Mouse (Mus musculus): Measurements from ENCODE around the gene Arvcf.

Arvcf gene

DNA sequence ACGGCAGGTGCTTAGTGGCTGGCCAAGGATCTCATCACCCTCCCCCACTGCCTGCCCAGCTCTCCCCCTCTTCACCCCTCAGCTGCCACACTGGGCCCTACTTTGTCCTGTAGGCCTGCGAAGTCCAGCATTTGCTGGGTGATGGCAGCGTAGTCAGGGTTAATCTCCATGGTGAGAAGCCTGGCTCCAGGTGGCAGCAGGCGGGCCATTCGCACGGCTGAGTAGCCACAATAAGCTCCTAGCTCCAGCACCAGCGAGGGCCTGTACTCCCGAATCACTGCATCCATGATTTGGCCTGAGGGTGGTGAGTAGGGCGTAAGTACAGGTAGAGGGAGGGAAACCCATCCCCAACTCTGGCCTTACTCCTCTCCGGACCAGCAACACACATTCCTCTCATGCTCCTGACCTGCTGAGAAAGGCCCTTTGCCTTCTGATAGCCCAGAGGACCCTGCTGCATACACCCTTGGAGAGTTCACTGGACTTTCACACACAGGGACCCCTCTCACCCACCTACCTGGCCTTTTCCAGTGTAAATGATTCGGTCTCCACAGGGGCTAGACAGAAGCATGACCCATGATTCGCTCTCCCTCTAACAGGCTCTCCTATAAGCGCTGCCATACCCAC lies 63.2 kb downstream of the Arvcf start:
- DNase-seq: no peak

DNA sequence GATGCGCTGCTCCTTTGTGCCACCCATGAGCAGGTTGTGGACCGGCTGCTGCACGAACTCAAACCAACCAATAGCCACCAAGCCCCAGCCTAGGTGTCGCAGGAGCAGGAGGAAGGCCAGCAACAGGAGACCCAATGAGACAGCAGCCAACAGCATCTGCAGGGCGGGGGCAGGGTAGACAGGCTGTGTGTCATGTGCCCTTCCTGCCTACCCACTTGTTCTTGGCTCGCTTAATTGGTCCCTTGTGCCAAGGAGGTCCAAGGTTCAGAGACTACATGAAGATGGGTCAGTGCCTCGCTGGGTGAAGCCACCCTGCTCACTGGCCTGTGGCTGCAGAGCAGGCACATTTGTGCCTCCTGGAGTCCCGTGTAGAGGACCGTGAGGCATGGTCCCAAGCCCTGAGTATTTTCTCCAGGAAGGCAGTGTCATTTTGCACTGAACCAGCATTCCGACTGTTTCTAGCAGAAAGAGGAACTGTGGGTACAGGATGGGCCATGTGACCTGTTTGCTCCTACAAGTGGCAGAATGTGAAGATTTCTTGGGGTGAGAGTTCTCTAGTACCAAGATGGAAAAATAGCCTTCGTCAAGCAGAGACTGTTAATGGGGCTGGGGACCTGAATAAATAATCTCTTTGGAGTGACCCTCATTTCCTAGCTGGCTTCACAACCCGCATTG lies 64.0 kb downstream of the Arvcf start:
- no peak for DNase-seq

DNA sequence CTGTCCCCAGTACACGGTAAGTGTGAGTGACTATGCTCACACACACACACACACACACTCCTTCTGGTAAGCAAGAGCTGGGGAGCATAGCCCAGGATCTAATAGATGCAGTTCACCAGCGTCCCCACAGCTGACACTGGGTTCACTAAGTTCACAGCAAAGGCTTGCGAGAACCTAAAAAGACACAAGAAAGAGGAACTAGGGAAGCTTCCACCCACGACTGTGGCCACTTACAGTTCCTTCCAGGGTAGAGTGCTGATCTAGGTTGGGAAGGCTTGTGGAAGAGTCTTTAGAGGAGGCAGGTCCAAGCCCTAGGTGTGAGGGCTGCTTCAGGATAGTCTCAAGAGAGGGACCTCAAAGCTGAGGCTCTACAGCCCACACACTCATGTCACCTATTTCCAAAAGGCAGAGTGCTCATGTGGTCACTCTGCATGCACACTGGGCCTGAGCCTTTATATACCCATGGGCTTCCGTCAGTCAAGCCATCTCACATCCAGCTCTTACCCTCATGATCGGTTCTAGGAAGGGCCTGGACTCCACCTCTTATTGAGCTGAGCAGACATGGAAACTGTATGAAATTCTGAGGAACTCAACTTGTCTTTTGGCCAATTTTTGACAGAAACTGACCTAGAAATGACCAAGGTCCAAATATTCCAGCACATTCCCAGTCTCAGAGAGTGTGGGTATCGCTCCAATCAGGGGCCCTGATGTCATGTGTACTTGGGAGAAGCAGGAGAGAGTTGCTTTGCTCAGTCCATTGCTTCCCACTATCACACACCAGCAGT lies 65.2 kb downstream of the Arvcf start:
- DNase-seq: no peak

DNA sequence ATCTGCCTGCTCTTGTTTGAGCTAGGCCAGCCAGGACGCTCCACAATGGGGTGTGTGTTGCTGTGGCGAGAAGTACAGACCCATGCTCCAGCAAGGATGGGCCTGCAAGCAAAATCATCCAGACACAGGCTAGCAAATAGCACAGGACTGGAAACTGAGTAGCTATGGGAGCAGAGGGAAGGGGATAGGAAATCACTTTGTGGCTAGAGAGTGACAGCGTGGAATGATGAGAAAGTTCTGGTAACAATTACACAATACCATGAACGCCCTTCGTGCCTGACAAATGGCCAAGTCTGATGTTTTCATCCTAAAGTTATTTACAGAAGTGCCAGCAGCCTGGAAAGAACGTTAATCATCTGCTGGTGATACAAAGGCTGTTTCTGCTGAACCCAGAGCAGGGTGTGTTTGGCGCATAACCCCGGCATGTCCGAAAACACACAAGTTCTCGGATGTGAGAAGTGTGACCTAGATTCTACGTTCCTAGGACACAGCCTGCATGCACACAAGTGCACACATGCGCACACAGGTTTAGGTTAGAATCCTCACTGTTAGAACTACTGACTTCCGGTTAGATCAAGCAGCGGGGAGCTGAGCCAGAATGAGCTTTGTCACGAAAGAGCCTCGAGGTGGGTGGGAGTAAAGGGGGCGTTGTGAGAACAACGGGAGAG lies 68.2 kb downstream of the Arvcf start:
- peak; percentile 55 for DNase-seq

DNA sequence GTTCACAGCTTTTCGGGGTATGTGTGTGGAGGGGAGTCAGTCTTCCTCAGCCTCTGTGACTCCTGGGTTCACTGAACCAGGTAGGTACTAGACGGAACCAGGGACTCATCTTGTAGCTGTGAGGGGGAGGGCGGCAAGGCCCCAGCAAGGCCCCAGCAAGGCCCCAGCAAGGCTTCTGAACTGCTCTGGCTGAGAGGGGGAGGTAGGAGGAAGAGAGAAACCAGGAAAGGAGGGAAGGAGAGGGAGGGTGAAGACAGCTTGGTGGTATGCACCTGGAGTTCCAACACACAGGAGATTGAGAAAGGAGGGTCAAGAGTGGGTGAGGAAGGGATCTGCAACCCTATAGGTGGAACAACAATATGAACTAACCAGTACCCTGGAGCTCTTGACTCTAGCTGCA lies 68.9 kb downstream of the Arvcf start:
- DNase-seq: no peak

DNA sequence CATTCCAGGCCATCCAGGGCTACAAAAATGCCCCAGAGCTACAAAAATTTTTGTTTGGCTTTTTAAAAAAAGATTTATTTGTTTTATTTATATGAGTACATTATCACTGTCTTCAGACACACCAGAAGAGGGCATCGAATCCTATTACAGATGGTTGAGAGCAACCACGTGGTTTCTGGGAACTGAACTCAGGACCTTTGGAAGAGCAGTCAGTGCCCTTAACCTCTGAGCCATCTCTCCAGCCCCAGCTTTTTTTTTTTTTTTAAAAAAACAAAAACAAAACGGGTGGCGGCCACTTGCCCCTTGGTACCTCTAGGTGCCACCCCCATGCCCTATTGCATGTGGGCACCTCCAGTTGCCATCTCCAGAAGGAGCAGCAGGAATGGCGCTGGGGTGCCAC lies 69.5 kb downstream of the Arvcf start:
- DNase-seq: no peak

DNA sequence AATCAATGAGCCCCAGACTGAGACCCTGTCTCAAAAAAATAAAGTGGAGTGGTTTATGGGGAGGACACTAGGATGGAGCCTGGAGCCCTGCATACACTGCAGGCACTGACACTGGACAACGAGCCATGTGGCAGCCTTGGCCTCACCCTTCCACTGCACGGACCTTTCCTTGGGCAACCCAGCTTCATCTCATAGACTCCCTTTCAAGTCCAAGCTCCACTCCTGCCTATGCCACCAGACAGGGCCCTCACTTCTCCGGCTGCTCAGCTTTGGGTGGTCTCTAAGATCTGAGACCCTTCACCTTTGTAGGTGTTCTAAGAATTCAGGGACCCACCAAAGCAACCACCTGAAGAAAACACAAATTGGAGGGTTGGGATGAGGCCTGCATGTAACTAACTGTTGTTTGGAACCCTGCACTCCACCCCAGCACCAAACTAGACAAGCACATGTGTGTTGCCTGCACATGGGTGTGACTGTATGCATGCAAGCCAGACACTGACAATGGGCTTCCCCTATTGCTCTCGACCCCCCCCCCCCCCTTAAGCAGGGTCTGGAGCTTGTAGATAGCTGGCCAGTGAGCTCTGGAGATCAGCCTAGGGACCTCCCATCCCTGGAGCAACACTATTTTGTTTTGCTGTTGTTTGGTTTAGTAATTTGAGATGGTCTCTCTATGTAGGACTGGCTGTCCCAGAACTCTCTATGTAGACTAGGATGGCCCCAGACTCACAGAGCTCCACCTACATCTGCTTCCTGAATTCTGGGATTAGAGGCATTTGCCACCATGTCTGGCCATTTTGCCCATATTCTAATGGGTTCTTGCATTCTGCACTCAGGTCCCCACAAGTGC lies 71.0 kb downstream of the Arvcf start:
- DNase-seq: no peak

DNA sequence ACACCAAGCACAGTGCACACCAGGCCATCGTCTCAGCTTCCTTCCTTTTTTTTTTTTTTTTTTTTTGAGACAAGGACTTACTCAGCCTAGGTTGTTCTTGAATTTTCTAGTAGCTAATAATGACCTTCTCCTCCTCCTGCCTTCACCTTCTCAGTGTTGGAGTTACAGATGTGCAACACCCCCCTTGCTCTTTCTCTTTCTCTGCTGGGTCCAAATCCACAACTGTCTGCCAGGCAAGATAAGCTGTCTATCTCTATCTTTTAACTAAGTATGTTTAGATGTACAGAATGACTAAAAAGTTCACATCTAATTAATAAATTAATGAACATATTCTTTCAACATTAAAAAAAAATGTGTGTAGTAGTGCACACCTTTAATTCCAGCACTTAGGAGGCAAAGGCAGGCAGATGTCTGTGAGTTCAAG lies 71.6 kb downstream of the Arvcf start:
- DNase-seq: no peak

DNA sequence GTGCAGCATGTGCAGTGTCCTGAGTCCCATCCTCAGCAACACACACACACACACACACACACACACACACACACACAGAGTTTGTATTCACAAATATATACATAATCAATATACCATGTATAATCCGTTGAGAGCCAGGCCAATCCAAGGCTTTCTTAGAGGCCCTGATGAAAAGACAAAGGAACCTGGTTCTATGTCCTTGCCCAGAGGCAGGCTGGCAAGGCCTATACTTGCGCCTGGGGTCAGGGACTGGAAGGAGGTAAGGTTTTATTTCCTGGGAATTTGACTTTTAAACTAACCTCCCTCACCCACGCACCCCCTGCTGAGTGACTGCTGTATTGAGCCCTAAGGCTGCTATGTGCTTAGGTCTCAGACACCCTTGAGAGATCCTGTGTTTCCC lies 72.6 kb downstream of the Arvcf start:
- no peak for DNase-seq

DNA sequence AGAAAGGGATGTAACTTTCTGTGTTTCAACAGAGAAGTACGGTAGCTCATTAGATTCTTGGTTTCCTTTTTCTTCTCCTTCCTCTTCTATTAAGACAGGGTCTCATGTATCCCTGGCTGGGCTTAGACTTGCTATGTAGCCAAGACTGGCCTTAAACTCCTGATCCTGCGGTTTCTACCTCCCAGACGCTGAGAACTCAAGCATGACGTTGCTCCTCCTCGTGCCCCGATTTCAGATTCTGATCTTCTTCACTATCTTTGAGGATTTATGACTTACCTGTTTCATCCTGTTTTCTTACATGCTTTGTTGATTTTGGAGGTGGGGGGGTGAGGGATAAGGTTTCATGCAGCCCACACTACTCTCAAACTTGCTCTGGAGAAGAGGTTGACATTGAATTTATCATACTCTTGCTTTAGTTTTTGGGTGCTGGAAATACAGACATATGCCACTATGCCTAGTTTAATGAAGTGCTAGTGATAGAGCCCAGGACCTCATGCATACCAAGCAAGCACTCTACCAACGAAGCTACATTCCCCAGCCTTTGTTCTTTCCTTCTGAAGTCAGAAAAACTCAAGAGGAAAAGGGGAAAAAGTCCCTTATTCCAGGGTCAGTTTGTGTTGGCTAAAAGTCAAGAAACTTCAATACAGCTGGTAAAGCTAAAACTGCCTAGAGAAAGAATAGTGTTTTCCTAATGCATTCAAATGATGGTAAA lies 75.4 kb downstream of the Arvcf start:
- DNase-seq: no peak

DNA sequence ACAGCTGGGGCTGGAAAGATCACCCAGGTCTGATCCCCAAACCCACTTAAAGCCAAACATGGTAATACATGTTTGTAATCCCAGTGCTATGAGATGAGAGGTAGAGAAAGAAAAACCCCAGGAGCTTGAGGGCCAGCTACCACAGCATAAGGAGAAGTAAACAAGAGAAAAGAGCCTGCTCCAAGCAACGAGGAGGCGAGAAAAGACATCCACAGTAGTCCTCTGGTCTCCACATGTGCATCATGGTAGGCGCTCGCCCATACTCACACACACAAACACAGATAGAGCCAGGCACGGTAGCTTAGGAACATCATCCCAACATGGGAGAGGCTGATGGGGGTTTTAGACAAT lies 75.9 kb downstream of the Arvcf start:
- no peak for DNase-seq

DNA sequence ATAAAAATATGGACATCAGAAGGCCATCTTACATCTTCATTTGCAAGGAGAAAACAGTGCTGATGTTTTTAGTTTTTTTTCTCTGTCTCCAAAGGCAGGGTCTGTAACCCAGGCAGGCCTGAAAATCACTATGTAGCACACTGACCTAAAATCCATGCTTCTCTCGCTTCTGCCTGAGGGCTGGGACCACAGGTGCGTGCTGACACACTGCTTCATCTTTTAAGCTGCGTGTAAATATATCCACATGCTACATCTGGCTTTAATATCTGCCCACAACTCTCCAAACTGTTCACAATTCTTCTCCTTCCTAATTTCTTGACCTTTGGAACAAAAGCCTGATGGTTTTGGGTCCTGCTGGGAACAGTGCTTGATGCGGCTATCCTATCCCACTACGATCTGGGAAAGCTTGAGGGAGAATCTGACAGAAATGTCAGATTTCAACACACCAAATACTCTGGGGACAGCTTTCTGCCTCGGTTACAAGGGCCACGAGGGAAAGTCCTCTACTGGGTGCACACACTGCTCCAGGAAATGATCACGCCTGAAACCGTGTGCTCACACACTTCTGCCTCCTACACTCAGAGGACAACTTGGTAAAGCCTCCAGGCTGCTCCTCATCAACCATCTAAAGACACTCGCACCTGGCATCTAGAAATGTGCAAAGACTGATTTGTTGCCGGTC lies 76.5 kb downstream of the Arvcf start:
- no peak for DNase-seq

DNA sequence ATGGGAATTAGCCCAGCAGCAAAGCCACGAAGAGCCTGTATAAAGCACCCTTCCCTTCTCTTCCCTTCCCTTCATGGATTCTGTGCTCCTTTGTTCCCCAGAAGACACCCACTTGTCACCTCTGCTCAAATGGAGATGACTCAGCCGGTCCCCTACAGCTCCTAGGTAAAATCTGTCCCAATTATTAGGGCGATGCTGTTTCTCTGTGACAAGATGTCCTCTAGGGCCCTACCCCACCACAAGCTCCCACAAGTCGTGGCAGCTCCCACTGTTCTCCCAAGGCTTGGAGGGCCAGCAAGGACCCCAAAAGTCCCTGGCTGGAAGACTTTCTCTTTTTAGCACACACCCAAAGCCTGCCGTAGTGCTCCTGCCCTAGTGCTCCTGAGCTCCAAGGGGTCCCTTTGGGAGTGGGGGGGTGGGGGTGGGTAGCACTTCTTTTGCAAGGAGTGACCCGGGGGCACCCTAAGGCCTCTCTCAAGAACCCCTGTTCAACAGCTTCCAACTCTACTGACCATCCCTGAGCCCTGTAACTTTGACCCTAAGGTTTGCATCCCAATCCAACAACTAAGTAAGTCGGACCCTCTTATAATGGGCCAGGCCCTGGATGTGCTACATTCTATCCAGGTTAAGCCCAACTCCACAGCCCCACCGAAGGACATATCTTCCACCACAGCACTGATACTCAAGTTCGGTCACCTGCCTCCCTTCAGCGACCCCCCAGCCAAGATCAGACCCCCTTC lies 77.7 kb downstream of the Arvcf start:
- no peak for DNase-seq

DNA sequence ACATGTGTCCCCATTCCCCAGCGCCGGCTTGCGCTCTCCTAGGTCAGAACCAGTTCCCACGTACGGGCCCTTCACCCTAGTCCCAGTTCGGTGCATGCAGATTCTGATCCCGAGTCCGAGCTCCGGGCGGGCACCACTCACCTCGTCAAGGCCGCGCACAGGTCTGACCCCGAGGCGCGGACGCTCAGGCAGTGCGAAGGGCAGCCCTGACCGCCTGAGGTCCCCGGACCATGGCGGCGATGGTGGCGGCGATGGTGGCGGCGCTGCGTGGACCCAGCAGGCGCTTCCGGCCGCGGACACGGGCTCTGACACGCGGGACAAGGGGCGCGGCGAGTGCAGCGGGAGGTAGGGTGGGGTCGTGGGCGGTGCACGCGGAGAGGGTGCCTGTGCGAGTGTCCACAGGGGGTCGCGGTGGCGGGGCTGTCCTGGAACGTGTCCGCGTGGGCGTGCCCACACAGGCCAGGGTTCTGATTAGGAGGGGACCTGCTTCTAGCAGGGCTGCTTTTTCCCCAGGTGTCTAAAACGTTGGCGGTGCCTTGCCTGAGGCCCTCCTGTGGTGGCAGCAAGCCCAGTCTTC lies 78.3 kb downstream of the Arvcf start, which contains the start of gene Txnrd2:
Gene Txnrd2, plus strand, starts transcription at position 170 of the 577 bp plus-strand sequence.
- DNase-seq: peak; percentile 78

DNA sequence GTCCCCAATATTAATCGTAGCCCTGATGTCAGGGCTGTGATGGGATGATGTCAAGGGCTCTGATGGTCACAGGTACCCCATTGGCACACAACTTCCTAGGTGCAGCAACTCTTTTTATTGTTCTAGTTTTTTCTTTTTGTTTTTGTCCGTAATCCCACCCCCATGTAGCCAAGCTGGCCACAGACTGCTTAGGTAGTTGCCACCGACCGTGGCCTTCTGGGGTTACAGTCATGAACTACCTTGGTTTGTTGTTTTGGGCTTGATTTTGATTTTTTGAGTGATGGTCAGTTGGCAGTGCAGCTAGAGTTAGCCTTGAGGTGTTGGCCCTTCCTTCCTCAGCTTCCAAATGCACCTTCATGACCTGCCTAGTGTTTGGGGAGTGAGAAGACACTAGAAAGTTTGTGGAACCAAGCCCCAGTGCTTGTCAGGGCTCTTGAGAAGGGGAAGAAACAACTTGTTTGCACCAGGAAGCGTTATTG lies 78.9 kb downstream of the Arvcf start, which contains the start of gene Comt:
Gene Comt, minus strand, starts transcription at position 51 of the 479 bp plus-strand sequence.
- no peak for DNase-seq

DNA sequence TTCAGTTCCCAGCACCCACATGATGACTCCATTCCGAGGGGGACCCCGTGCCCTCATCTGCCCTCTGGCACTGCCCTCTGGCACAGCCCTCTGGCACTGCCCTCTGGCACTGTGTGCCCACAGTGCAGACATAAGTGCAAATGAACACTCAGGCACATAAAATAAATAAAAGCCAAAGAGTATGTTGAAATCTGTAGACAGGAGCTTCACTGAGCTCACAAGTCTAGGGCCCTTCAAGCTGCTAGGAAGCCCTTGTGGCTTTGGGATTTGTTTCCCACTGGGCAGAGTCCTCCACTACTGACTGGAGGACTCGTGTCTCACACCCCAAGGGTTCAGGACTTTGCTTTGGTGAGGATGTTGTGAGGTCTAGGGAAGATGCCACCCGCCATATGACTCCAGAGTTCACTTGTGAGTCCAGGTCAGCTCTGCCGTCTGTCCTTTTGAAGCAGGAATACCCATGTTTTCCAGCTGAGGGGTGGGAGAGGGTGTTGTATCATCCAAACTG lies 80.1 kb downstream of the Arvcf start:
- no peak for DNase-seq

DNA sequence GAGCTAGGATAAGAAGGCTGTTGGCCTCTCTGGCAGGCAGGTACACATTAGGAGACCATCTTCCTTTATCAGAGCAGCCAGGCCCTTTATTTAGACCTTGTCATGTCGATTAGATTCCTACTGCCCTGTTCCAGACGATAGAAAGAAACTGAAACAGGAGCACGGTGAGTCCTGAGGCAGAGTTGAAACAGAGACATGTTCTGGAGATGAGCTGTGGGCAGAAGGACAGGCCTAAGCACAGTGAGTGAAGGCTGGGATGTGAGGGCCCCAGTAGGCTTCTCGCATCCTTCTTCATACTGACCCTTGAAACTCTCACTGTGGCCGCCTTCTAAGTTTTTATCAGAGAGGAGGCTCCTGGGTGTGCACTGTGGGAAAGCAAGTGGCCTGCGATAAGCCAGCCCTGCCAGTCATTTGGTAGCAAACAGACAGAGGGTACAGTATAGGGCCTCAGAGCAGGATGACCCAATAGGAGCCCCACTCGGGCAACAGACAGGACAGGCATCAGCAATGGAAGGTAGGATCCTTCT lies 80.6 kb downstream of the Arvcf start:
- no peak for DNase-seq

DNA sequence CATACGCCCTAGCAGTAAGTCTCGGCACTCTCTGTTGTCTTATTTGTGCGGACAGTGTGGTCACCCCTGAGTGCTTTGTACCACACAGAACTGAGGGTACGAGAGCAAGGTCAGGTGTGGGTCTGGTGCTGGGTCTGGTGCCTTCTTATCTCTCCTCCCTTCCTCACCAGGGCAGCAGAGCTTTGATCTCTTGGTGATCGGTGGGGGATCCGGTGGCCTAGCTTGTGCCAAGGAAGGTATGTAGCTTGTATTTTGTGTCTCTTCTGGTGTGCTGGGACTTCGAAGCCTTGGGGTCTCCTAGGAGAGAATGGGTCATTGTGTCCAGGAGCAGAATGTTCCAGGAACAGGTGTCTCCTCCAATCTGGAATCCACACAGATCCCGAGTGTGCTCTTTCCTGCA lies 81.7 kb downstream of the Arvcf start:
- no peak for DNase-seq

DNA sequence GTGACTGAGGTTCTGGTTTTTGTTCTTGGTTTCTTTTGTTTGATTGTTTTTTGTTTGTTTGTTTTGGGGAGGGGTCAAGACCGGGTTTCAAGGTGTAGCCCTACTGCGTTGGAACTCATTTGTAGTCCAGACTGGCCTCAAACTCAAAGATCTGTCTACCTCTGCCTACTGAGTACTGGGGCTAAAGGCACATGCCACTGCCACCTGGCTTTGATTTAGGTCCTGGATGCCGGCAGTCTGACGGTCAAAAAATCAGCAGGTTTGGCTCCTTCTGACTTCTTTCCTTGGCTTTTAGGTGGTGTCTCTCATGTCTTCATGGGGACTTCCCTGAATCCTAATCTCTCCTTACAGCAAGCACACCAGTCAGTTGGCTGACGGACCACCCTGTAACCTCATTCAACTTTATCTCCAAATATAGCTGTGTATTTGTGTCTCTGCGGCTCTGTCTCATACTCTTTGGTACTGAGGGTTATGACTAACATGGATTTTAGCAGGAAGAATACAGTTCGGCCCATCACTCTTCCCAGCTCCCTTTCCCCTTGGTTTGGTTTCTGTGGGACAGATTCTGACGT lies 82.7 kb downstream of the Arvcf start:
- DNase-seq: no peak
